Mouse (Mus musculus) lung, postnatal 14 days (tissue): ENCODE results near the gene Gm3286.
"Not testable (repeated sequence)": the region's sequence is repeated elsewhere in the genome, so short reads cannot be mapped to it uniquely, and the experiment has no call there.

Source experiments
- DNase-seq: peaks from one replicate; pipeline ENCODE4 v3.0.0; 2021

Gene Gm3286

DNA sequence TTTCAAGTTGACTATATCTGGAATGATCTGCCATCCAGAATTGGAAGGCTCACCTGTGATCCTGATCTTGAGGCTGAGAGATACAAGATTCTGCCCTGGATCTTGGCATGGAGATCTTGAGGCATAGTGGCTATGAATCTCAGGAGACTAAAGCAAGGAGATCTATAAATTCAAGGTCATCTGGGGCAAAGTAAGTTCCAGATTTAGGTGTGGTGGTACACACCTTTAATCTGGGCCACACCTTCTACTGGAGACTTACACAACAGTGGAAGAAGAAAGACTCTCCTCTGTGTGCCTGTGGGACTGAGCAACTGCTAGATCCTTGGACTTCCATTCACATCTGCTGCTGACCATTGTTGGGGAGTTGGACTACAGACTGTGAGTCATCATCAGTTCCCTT, at the start of gene Gm3286:
Gene Gm3286, plus strand, starts transcription at position 301 of the 400 bp plus-strand sequence.
- not testable (repeated sequence) for DNase-seq
